Mouse (Mus musculus) heart, embryonic 10.5 days (tissue): ENCODE measurements at regions not wholly inside any gene's neighbourhood (a gene's known extent, or its start where the extent isn't known, plus 50 kb on each side); places are given as distances from the start of the nearest gene placed in this dataset.

Experiments
- DNase-seq: peaks from one replicate; pipeline ENCODE4 v3.0.0-alpha.2; 2017; ENCODE audit warnings: low spot score
- H3K27ac ChIP-seq: fragments of 300-500 bp; sonication (generic); 2 replicates; pipeline ENCODE4 v1.5.1; 2016; ENCODE audit warnings: mild to moderate bottlenecking
- H3K27me3 ChIP-seq: fragments of 300-500 bp; sonication (generic); 2 replicates; pipeline ENCODE4 v1.6.1; 2016; ENCODE audit warnings: mild to moderate bottlenecking; ENCODE audit not compliant: poor library complexity, insufficient read depth, severe bottlenecking
- H3K36me3 ChIP-seq: fragments of 300-500 bp; sonication (generic); 2 replicates; pipeline ENCODE4 v1.6.1; 2016; ENCODE audit warnings: mild to moderate bottlenecking, moderate library complexity
- H3K4me1 ChIP-seq: fragments of 300-500 bp; sonication (generic); 2 replicates; pipeline ENCODE4 v1.6.1; 2016; ENCODE audit warnings: mild to moderate bottlenecking
- H3K4me3 ChIP-seq: fragments of 300-500 bp; sonication (generic); 2 replicates; pipeline ENCODE4 v1.5.1; 2016; ENCODE audit warnings: mild to moderate bottlenecking, moderate library complexity
- H3K9me3 ChIP-seq: fragments of 300-500 bp; sonication (generic); 2 replicates; pipeline ENCODE4 v1.6.1; 2016; ENCODE audit warnings: mild to moderate bottlenecking, moderate library complexity
- WGBS: fragments of 180-500 bp; shearing (Covaris S2); methylation state at CpG from one replicate; pipeline ENCODE4 v1.1.7; 2016; 5-methylcytosine and 5-hydroxymethylcytosine counted together

- 76% methylated on average over 4 of the region's 4 CpGs for WGBS
- H3K36me3 ChIP-seq: no peaks in the 10 kb centered on the region
- no peak overlapping the region for H3K4me3 ChIP-seq
- DNase-seq: no peak
- no peak overlapping the region for H3K27ac ChIP-seq
- no peaks in the 10 kb centered on the region; the same call in 1 of the 2 replicates for H3K9me3 ChIP-seq
- H3K27me3 ChIP-seq: no peaks in the 10 kb centered on the region
- no peaks in the 10 kb centered on the region for H3K4me1 ChIP-seq
Observed at GRCm38 (mm10) chr10:98257980-98258707, 531.6 kb upstream of the C030005K15Rik start.

- Histone ChIP-seq H3K36me3 (no peaks in the 10 kb centered on the region), H3K27me3 (no peaks in the 10 kb centered on the region), H3K27ac (no peak overlapping the region), H3K4me1 (no peaks in the 10 kb centered on the region), H3K9me3 (no peaks in the 10 kb centered on the region; the same call in 1 of the 2 replicates), H3K4me3 (no peak overlapping the region)
- no peak for DNase-seq
- WGBS: 86% methylated on average over 4 of the region's 4 CpGs
Observed at GRCm38 (mm10) chr10:98259283-98259682, 532.7 kb upstream of the C030005K15Rik start.

- H3K9me3 ChIP-seq: no peaks in the 10 kb centered on the region
- 72% methylated on average over 3 of the region's 3 CpGs for WGBS
Observed at GRCm38 (mm10) chr10:98268511-98268910, 542.0 kb upstream of the C030005K15Rik start.

GRCm38 (mm10) chr10:98291617-98292016 lies 565.1 kb upstream of the C030005K15Rik start:
- no peaks in the 10 kb centered on the region for H3K9me3 ChIP-seq
- peaks cover 15% of the 10 kb centered on the region for H3K4me1 ChIP-seq
- no peaks in the 10 kb centered on the region for H3K36me3 ChIP-seq
- H3K4me3 ChIP-seq: no peak overlapping the region
- WGBS: 27% methylated on average over 4 of the region's 4 CpGs
- DNase-seq: no peak
- H3K27ac ChIP-seq: no peak overlapping the region
- H3K27me3 ChIP-seq: no peaks in the 10 kb centered on the region

More at GRCm38 (mm10) chr10:98268511-98268910, 542.0 kb upstream of the C030005K15Rik start:
- DNase-seq: no peak
- Histone ChIP-seq H3K27me3 (no peaks in the 10 kb centered on the region), H3K4me3 (no peak overlapping the region), H3K4me1 (no peaks in the 10 kb centered on the region), H3K36me3 (no peaks in the 10 kb centered on the region), H3K27ac (no peak overlapping the region)

GRCm38 (mm10) chr10:98292140-98292539 lies 565.6 kb upstream of the C030005K15Rik start:
- no peaks in the 10 kb centered on the region for H3K36me3 ChIP-seq
- no peak for DNase-seq
- 12% methylated on average over 2 of the region's 2 CpGs for WGBS
- H3K27ac ChIP-seq: 0 out of 2 replicates have a peak overlapping the region, but pooled peaks have one; percentile 36
- H3K4me3 ChIP-seq: no peak overlapping the region
- H3K27me3 ChIP-seq: no peaks in the 10 kb centered on the region
- no peaks in the 10 kb centered on the region for H3K9me3 ChIP-seq
- peaks cover 15% of the 10 kb centered on the region for H3K4me1 ChIP-seq

- no peak overlapping the region for H3K27ac ChIP-seq
- no peaks in the 10 kb centered on the region for H3K4me1 ChIP-seq
- H3K4me3 ChIP-seq: no peak overlapping the region
- no peaks in the 10 kb centered on the region for H3K36me3 ChIP-seq
- H3K27me3 ChIP-seq: no peaks in the 10 kb centered on the region
- DNase-seq: no peak
- 83% methylated on average over 1 of the region's 1 CpGs for WGBS
- H3K9me3 ChIP-seq: no peaks in the 10 kb centered on the region
Observed at GRCm38 (mm10) chr10:98305667-98306066, 579.1 kb upstream of the C030005K15Rik start.

GRCm38 (mm10) chr10:98309667-98310066 lies 583.1 kb upstream of the C030005K15Rik start:
- 76% methylated on average over 3 of the region's 3 CpGs for WGBS
- no peak overlapping the region for H3K27ac ChIP-seq
- H3K4me1 ChIP-seq: no peaks in the 10 kb centered on the region
- H3K27me3 ChIP-seq: no peaks in the 10 kb centered on the region
- no peak for DNase-seq
- H3K4me3 ChIP-seq: no peak overlapping the region
- H3K9me3 ChIP-seq: no peaks in the 10 kb centered on the region
- no peaks in the 10 kb centered on the region for H3K36me3 ChIP-seq

GRCm38 (mm10) chr10:98311403-98311802 lies 584.8 kb upstream of the C030005K15Rik start:
- no peak overlapping the region for H3K4me3 ChIP-seq
- H3K27ac ChIP-seq: no peak overlapping the region
- no peaks in the 10 kb centered on the region for H3K36me3 ChIP-seq
- no peak for DNase-seq
- H3K27me3 ChIP-seq: no peaks in the 10 kb centered on the region
- H3K9me3 ChIP-seq: no peaks in the 10 kb centered on the region
- H3K4me1 ChIP-seq: no peaks in the 10 kb centered on the region

- WGBS: 74% methylated on average over 2 of the region's 2 CpGs
- Histone ChIP-seq H3K36me3 (no peaks in the 10 kb centered on the region), H3K27ac (no peak overlapping the region)
Observed at GRCm38 (mm10) chr10:98318416-98318815, 591.9 kb upstream of the C030005K15Rik start.

GRCm38 (mm10) chr10:98323846-98324245 lies 590.4 kb upstream of the Atp2b1 start:
- Histone ChIP-seq H3K27ac (no peak overlapping the region), H3K4me3 (no peak overlapping the region), H3K27me3 (no peaks in the 10 kb centered on the region), H3K4me1 (no peaks in the 10 kb centered on the region), H3K36me3 (no peaks in the 10 kb centered on the region), H3K9me3 (no peaks in the 10 kb centered on the region)
- 81% methylated on average over 5 of the region's 5 CpGs for WGBS
- DNase-seq: no peak

More at GRCm38 (mm10) chr10:98318416-98318815, 591.9 kb upstream of the C030005K15Rik start:
- Histone ChIP-seq H3K4me3 (no peak overlapping the region), H3K27me3 (no peaks in the 10 kb centered on the region), H3K4me1 (no peaks in the 10 kb centered on the region), H3K9me3 (no peaks in the 10 kb centered on the region)
- no peak for DNase-seq

GRCm38 (mm10) chr10:98324591-98324990 lies 589.6 kb upstream of the Atp2b1 start:
- Histone ChIP-seq H3K9me3 (no peaks in the 10 kb centered on the region), H3K27me3 (no peaks in the 10 kb centered on the region), H3K4me3 (no peak overlapping the region), H3K4me1 (no peaks in the 10 kb centered on the region), H3K36me3 (no peaks in the 10 kb centered on the region), H3K27ac (no peak overlapping the region)
- DNase-seq: no peak

- DNase-seq: no peak
- 67% methylated on average over 5 of the region's 5 CpGs for WGBS
- H3K36me3 ChIP-seq: no peaks in the 10 kb centered on the region
Observed at GRCm38 (mm10) chr10:98325720-98326119, 588.5 kb upstream of the Atp2b1 start.

GRCm38 (mm10) chr10:98332682-98333081 lies 581.5 kb upstream of the Atp2b1 start:
- Histone ChIP-seq H3K4me1 (no peaks in the 10 kb centered on the region), H3K27me3 (no peaks in the 10 kb centered on the region), H3K27ac (no peak overlapping the region), H3K36me3 (no peaks in the 10 kb centered on the region), H3K4me3 (no peak overlapping the region), H3K9me3 (no peaks in the 10 kb centered on the region)
- WGBS: 65% methylated on average over 4 of the region's 4 CpGs
- no peak for DNase-seq

More at GRCm38 (mm10) chr10:98325720-98326119, 588.5 kb upstream of the Atp2b1 start:
- H3K27ac ChIP-seq: no peak overlapping the region
- no peaks in the 10 kb centered on the region for H3K27me3 ChIP-seq
- H3K9me3 ChIP-seq: no peaks in the 10 kb centered on the region
- H3K4me1 ChIP-seq: no peaks in the 10 kb centered on the region
- H3K4me3 ChIP-seq: no peak overlapping the region
